Mouse (Mus musculus): ENCODE data around the gene Pde3a.

DNA sequence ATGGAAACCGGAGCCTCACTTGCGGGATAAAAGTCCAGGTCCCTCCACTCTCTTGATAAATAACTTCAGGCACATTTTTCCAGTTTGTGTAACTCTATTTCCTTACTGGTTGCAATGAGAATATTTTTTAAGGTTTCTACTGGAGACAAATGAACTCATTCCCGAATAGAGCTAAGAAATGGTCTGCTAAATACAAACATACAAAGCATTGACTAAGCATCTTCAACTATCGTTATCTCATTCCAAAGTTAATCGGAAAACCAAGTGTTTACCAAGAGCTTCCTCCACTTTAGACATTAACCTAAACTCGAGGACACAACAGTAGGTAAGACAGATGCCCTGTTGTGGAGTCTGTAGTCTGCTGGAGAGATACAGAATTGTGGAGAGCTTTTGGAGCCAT, 41.5 kb upstream of the Pde3a start:
- TF ChIP-seq GATA1 (IDR thresholded peaks at IDR 0.05; ENCODE audit: borderline replicate concordance, low read length) (no peak), FLI1 (IDR thresholded peaks at IDR 0.05; ENCODE audit: low read length) (no peak)
